Mouse (Mus musculus) layer of hippocampus, postnatal 25 days (tissue): ENCODE measurements around the gene Olfr1364. TPM values are rescaled to one million over a fixed set of nuclear protein-coding genes. Genes with fewer than 3 reads are reported as not detected.

Source experiments
- DNase-seq, 2 experiments: peaks; one replicate each; pipeline ENCODE4 v3.0.0; 2022; ENCODE audit warnings: mixed read lengths in 2 of 2, low spot score in 1 of 2; ENCODE audit errors: extremely low spot score in 1 of 2
- total RNA-seq, 2 experiments: library from RNA; stranded (reverse); gene quantifications; 2 replicates each; pipeline ENCODE4 v1.2.3; 2021

Gene Olfr1364
- total RNA-seq: not detected

DNA sequence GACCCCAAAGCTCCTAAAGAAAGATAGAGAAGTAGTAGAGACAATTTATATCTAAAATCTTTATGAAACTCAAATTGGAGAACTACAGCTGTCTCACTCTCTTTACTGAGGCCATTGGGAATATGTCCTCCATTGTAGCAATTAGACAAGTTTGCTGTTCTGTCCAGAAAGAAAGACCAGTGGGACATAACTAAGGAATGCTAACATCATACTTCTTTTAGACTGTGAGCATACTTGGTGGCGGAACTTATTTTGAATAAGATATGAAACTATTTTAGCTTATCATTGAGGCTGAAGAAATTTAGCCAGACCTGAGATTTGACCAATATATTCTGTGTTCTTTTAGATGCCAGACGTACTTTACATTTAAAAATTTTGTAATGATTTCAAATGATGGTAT lies at the start of gene Olfr1364:
Gene Olfr1364 (minus strand): TSS at position 101 of the 400 bp plus-strand sequence.
- no peak for DNase-seq

GRCm38 (mm10) chr13:21613922-21614321 lies 32.4 kb upstream of the Olfr1364 start, which contains the start of gene Olfr1362:
Olfr1362 (minus strand) TSS chr13:21614022.
- DNase-seq: no peak

- no peak for DNase-seq
Measured at GRCm38 (mm10) chr13:21591618-21592017, 10.1 kb upstream of the Olfr1364 start.

- DNase-seq: no peak
Measured at GRCm38 (mm10) chr13:21559793-21560192, 21.8 kb downstream of the Olfr1364 start, which contains the start of gene Olfr1535. Olfr1535 (minus strand) TSS chr13:21559893.

DNA sequence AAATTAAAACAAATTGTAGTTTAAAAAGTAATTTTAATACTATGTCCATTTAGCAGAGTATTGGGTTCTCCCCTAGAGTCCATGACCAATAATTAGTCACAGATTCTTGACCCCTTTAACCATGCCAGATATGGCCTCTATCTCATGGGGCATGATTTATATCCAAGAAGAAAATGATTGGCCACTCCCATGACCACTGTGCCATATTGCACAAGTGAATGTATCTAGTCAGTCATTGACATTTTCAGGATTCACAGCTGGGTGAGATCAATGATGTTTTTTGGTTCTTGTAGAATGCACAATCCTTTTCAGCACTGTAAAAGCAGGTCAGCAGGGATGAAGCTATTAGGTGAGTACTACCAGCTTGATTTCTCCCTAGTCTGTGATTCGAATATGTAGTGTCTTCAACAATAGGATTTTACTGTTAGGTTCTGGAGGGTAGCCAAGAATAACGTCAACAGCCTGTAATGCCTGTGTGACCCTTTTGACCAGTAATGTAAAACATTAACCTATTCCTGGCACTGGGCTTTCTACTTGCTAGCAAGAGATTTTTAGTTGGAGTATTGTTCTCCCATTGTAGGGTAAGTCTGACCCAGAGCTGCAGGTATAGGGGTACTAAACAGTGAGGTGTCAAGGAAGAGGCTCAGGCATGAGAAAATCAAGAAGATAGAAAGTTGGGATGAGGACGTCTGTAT lies 31.0 kb downstream of the Olfr1364 start:
- no peak for DNase-seq

DNA sequence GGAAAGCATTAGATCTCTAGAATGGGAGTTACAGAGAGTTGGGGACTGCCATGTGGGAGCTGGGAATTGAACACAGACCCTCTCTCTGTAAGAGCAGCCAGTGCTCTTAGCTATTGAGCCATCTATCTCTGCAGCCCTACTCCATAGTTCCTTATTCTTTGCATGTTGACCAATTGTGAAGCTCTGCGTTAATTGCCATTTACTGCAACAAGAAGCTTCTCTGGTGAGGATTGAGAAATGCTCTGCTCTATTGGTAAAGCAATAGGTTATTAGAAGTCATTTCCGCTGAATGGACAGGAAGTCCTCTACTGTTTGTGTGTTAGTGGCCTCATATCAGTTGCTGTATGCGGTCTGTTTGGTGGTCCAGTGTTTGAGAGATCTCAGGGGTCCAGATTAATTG lies 32.1 kb downstream of the Olfr1364 start:
- no peak for DNase-seq

- no peak for DNase-seq
Measured at GRCm38 (mm10) chr13:21542708-21543107, 38.9 kb downstream of the Olfr1364 start, which contains the start of gene Olfr1366. Olfr1366 (minus strand) TSS chr13:21542808.

- DNase-seq: peak; percentile 78 to 83
Measured at GRCm38 (mm10) chr13:21530781-21531201, 50.8 kb downstream of the Olfr1364 start, which contains the start of gene Zkscan8. Zkscan8 (minus strand) TSS chr13:21531120.

GRCm38 (mm10) chr13:21530136-21530535 lies 51.4 kb downstream of the Olfr1364 start:
- no peak for DNase-seq

Other genes starting within 250 kb of the Olfr1364 start
- gene Olfr1367, start 234.8 kb downstream of the Olfr1364 start, total RNA-seq: not detected
- 1 to 10 TPM; 8.5 to 9.7 TPM for gene Zscan12, start 218.9 kb downstream of the Olfr1364 start, total RNA-seq
- gene Zkscan3, start 179.0 kb downstream of the Olfr1364 start, total RNA-seq: 10 to 100 TPM; 35.6 to 42.4 TPM
- gene Pgbd1, start 140.7 kb downstream of the Olfr1364 start, total RNA-seq: 1 to 10 TPM; 1.2 to 1.8 TPM
- 10 to 100 TPM; 45.3 to 47.3 TPM for gene Zscan26, start 128.0 kb downstream of the Olfr1364 start, total RNA-seq
- 1 to 10 TPM in 1 of 2 experiments, under 1 TPM in 1; 0.91 to 1.6 TPM for gene Nkapl, start 113.2 kb downstream of the Olfr1364 start, total RNA-seq
- gene Zkscan4, start 102.9 kb downstream of the Olfr1364 start, total RNA-seq: 1 to 10 TPM; 5.8 to 6.7 TPM
- gene Gm10065, start 102.3 kb downstream of the Olfr1364 start, total RNA-seq: not detected
- 10 to 100 TPM; 21.2 to 24.4 TPM for gene AK157302, start 86.5 kb downstream of the Olfr1364 start, total RNA-seq
- 10 to 100 TPM; 68.8 to 76.1 TPM for gene Gm11273, start 80.3 kb downstream of the Olfr1364 start, total RNA-seq
- gene Zkscan8, start 50.6 kb downstream of the Olfr1364 start, total RNA-seq: 10 to 100 TPM; 16.4 to 17.0 TPM
- gene Olfr1366, start 39.0 kb downstream of the Olfr1364 start, total RNA-seq: not detected
- not detected for gene Olfr1535, start 21.9 kb downstream of the Olfr1364 start, total RNA-seq
- not detected for gene Olfr1362, start 32.3 kb upstream of the Olfr1364 start, total RNA-seq
- not detected for gene Olfr11, start 60.8 kb upstream of the Olfr1364 start, total RNA-seq
- gene Olfr1361, start 81.6 kb upstream of the Olfr1364 start, total RNA-seq: not detected
- gene Olfr1360, start 95.6 kb upstream of the Olfr1364 start, total RNA-seq: not detected
- gene Olfr1359, start 116.4 kb upstream of the Olfr1364 start, total RNA-seq: not detected
- 10 to 100 TPM; 32.0 to 37.1 TPM for gene Hist1h2bl, start 134.4 kb upstream of the Olfr1364 start, total RNA-seq
- 10 to 100 TPM; 25.2 to 27.6 TPM for gene Hist1h2ai, start 134.7 kb upstream of the Olfr1364 start, total RNA-seq
- 10 to 100 TPM; 51.7 to 65.0 TPM for gene Hist1h3h, start 135.9 kb upstream of the Olfr1364 start, total RNA-seq
- 1 to 10 TPM; 6.5 to 8.1 TPM for gene Hist1h2bm, start 140.3 kb upstream of the Olfr1364 start, total RNA-seq
- 10 to 100 TPM; 17.6 to 19.5 TPM for gene Hist1h4j, start 153.3 kb upstream of the Olfr1364 start, total RNA-seq
- 100 to 1,000 TPM; 272 to 320 TPM for gene Hist1h4k, start 168.7 kb upstream of the Olfr1364 start, total RNA-seq
- 10 to 100 TPM; 10.9 to 18.2 TPM for gene Hist1h2ak, start 172.1 kb upstream of the Olfr1364 start, total RNA-seq
- gene Hist1h2bn, start 172.4 kb upstream of the Olfr1364 start, total RNA-seq: 10 to 100 TPM in 1 of 2 experiments, 1 to 10 TPM in 1; 8.6 to 12.1 TPM
- gene Hist1h1b, start 198.9 kb upstream of the Olfr1364 start, total RNA-seq: 1 to 10 TPM; 7.3 to 9.3 TPM
- 10 to 100 TPM; 58.3 to 73.7 TPM for gene Hist1h3i, start 201.6 kb upstream of the Olfr1364 start, total RNA-seq
- 1 to 10 TPM; 1.9 to 3.0 TPM for gene Hist1h2an, start 205.5 kb upstream of the Olfr1364 start, total RNA-seq
- 10 to 100 TPM in 1 of 2 experiments, 1 to 10 TPM in 1; 5.0 to 13.2 TPM for gene Hist1h2bp, start 205.7 kb upstream of the Olfr1364 start, total RNA-seq
- 10 to 100 TPM; 42.6 to 56.9 TPM for gene Hist1h2bq, start 228.4 kb upstream of the Olfr1364 start, total RNA-seq
- gene Hist1h2ao, start 228.7 kb upstream of the Olfr1364 start, total RNA-seq: 10 to 100 TPM; 31.1 to 33.0 TPM
- gene Hist1h4m, start 230.0 kb upstream of the Olfr1364 start, total RNA-seq: 100 to 1,000 TPM; 199 to 299 TPM